Mouse (Mus musculus): ENCODE measurements around the gene Pitpnm1. TPM values are rescaled to one million over a fixed set of nuclear protein-coding genes. Genes with fewer than 3 reads are reported as not detected.

The Pitpnm1 gene
- polyA plus RNA-seq (2015; fragmentation: Nextera tagmentation; extraction: Ambion mirVana), result 10.2 and 13.2 TPM in 2 replicates

GRCm38 (mm10) chr19:4099837-4100717 is at the start of gene Pitpnm1:
Pitpnm1 (plus strand) TSS chr19:4099998.

GRCm38 (mm10) chr19:4059069-4059740 is 40.6 kb upstream of the Pitpnm1 start, which contains the start of gene Gstp3:
Gstp3 (minus strand) TSS chr19:4059569.

GRCm38 (mm10) chr19:4081394-4081793 is 18.4 kb upstream of the Pitpnm1 start, which contains the start of gene Cabp2:
Cabp2 (plus strand) TSS chr19:4081578.

DNA sequence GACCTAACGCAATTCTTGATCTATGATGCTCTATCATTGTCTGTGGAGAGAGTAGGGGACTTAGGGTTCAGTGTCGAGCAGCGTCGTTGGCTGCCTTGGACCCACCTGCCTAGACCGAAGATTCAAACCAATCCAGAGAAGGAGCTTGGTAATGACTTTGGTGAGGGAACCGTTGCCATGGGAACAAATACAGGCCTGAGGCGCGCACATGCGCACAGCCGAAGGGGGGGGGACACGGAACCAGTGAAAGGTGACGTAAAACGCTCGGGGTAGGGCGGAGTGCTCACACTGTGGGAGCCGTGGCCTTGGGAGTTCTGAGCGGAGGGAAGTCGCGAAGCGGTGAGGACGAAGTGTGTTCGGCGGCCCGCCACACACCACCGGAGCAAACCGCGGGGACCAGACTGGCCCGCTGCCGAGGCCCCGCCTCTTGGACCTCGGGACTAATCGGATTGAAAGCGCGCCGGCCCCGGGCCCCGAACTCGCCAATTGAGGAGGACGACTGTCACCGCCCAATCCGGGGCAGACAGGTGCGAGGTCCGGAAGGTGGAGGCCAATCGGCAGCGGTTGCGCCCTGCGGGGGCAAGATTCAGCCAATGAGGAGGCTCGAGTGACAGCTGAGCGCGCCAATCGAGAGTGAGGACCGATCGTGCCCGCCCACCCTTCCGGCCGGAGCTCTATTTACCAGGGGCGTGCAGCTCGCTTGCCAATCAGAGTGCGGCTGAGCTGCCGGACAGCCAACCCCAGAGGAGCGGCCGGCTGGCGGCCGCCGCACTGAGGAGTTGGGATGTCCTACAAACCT is 3.0 kb upstream of the Pitpnm1 start, which contains the start of gene Cdk2ap2:
Cdk2ap2 (plus strand) TSS at position 541 of the 799 bp plus-strand sequence.

DNA sequence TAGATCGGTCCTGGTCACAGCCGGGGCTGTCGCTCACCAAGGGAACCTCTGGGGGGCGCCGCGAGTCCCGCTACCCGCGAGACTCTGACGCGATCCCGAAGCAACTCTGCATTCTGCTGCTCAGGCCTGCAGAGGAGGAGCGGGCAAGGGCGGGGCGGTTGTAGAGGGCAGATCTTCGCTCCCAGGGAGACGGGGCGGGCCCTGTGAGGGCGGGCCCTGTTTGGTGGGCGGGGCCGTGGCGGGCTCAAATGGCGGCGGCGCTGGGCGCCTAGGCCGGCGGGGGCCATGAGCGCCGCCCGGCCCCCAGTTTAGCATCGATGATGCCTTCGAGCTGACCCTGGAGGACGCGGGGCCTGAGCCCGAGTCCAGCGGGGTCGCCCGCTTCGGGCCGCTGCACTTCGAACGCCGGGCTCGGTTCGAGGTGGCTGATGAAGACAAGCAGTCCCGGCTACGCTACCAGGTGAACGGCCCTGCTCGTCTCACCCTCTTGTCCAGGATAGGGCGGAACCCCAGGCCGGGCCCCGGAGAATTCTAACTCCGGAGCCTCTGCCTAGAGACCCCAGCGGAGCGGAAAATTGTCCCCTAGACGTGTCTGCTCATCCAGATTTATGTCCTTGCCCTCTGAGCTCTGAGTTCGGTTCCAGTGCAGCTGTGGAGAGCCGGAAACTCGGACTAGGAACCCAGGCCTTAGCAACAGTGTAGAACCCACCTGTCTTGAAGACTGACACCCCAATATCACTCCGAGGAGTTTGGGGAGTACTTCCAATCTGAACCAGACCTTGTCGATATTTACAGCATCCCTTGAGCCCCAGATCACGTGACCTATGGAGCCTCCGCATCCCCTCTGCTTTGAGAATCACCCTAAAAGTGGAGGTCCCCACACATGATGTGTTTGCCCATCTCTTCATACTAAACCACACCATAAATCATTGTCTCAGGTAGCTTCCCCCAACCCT is 26.2 kb downstream of the Pitpnm1 start, which contains the start of gene Aip:
Aip (minus strand) TSS at position 118 of the 956 bp plus-strand sequence.

DNA sequence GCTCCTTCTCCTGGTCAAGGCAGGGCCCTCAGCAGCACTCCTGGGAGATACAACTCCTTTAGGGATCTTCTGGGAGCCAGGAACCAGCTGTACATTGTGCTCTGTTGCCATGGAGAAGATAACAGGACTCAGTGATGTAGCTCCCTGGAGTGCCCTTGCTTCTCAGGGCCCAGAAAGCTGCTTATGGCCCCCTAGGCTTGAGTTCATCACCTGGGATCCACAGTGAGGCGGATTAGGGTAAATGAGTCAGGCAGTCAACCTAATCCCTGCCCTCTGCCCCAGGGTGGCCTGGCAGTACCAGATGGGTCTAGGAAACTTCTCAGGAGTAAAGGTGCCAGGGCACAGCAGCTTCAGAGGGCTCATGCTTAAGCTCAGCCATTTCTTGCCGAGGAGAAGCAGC is 39.6 kb downstream of the Pitpnm1 start, which contains the start of gene Gpr152:
Gpr152 (plus strand) TSS at position 342 of the 400 bp plus-strand sequence.

GRCm38 (mm10) chr19:4143759-4144268 is 44.0 kb downstream of the Pitpnm1 start, which contains the start of gene Cabp4:
Cabp4 (minus strand) TSS chr19:4144033.

GRCm38 (mm10) chr19:4148491-4148806 is 48.7 kb downstream of the Pitpnm1 start, which contains the start of gene Coro1b:
Coro1b (plus strand) TSS chr19:4148619.

GRCm38 (mm10) chr19:4153232-4153654 is 53.4 kb downstream of the Pitpnm1 start, which contains the start of gene Ptprcap:
Ptprcap (plus strand) TSS chr19:4153604.

DNA sequence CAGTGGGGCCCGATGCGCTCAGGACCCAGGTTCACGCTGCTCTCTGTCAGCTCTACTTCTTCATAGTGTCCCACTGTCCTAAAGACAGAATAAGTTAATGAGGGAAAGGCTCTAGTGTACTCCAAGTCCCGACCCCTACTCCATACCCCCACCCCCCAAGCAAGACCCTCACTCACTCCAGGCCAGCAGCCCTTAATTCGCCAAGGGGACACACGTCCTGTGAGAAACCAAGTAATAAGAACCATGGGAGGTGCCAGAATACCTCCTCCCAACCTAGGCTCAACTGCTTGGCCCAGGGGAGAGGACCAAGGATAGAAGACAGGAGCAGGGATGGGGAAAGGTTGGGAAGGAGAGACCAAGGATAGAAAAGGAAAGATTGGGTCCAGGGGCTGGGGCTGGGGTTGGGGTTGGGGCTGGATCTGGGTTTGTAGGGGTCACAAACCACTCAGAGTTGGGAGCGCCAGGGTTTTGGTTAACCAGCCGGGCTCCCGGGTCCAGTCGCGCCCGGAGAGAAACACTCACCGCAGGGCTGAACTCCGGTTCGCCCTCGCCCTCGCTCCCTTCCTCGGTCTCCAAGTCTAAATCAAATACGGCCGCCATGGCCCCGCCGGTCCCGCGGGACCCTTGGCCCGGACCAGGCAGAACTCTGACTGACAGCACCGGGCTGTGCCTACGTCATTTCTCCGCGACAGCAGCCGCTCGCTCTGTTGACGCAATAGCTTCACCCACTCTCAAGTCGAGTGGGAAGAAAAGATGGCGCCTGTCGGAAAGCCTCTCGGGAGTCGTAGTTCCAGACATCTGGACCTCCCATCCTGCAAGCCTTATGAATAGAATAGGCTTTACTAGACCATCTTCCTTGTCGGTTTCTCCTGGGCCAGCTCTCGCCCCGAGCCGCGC is 63.1 kb downstream of the Pitpnm1 start, which contains the start of gene Rps6kb2:
Rps6kb2 (minus strand) TSS at position 709 of the 897 bp plus-strand sequence.

Other genes starting within 250 kb of the Pitpnm1 start
- 21.8 and 25.8 TPM in 2 replicates for gene Chka, start 248.2 kb upstream of the Pitpnm1 start, polyA plus RNA-seq (2015; fragmentation: Nextera tagmentation; extraction: Ambion mirVana)
- 18.2 and 23.2 TPM in 2 replicates for gene Tcirg1, start 192.9 kb upstream of the Pitpnm1 start, polyA plus RNA-seq (2015; fragmentation: Nextera tagmentation; extraction: Ambion mirVana)
- 279 and 309 TPM in 2 replicates for gene Ndufs8, start 187.2 kb upstream of the Pitpnm1 start, polyA plus RNA-seq (2015; fragmentation: Nextera tagmentation; extraction: Ambion mirVana)
- 3.3 and 8.6 TPM in 2 replicates for gene Aldh3b1, start 170.2 kb upstream of the Pitpnm1 start, polyA plus RNA-seq (2015; fragmentation: Nextera tagmentation; extraction: Ambion mirVana)
- 21.7 and 32.0 TPM in 2 replicates for gene Unc93b1, start 164.8 kb upstream of the Pitpnm1 start, polyA plus RNA-seq (2015; fragmentation: Nextera tagmentation; extraction: Ambion mirVana)
- gene Aldh3b3, start 141.4 kb upstream of the Pitpnm1 start, polyA plus RNA-seq (2015; fragmentation: Nextera tagmentation; extraction: Ambion mirVana), result 0.29 and 0.30 TPM in 2 replicates
- 122 and 144 TPM in 2 replicates for gene Aldh3b2, start 127.7 kb upstream of the Pitpnm1 start, polyA plus RNA-seq (2015; fragmentation: Nextera tagmentation; extraction: Ambion mirVana)
- gene Acy3, start 113.4 kb upstream of the Pitpnm1 start, polyA plus RNA-seq (2015; fragmentation: Nextera tagmentation; extraction: Ambion mirVana), result 6.1 and 7.0 TPM in 2 replicates
- 0.11 TPM in 1 of 2 replicates, not detected in the other for gene Tbx10, start 107.2 kb upstream of the Pitpnm1 start, polyA plus RNA-seq (2015; fragmentation: Nextera tagmentation; extraction: Ambion mirVana)
- gene Nudt8, start 99.4 kb upstream of the Pitpnm1 start, polyA plus RNA-seq (2015; fragmentation: Nextera tagmentation; extraction: Ambion mirVana), result 29.1 and 36.0 TPM in 2 replicates
- gene Gm49405, start 99.4 kb upstream of the Pitpnm1 start, polyA plus RNA-seq (2015; fragmentation: Nextera tagmentation; extraction: Ambion mirVana), result 0.82 and 1.3 TPM in 2 replicates
- gene Doc2g, start 96.7 kb upstream of the Pitpnm1 start, polyA plus RNA-seq (2015; fragmentation: Nextera tagmentation; extraction: Ambion mirVana), result 1.5 and 2.1 TPM in 2 replicates
- gene Ndufv1, start 87.2 kb upstream of the Pitpnm1 start, polyA plus RNA-seq (2015; fragmentation: Nextera tagmentation; extraction: Ambion mirVana), result 170 and 175 TPM in 2 replicates
- 432 and 441 TPM in 2 replicates for gene Gstp1, start 62.0 kb upstream of the Pitpnm1 start, polyA plus RNA-seq (2015; fragmentation: Nextera tagmentation; extraction: Ambion mirVana)
- gene Gstp2, start 54.0 kb upstream of the Pitpnm1 start, polyA plus RNA-seq (2015; fragmentation: Nextera tagmentation; extraction: Ambion mirVana), result 21.6 and 25.1 TPM in 2 replicates
- 0.33 and 0.52 TPM in 2 replicates for gene Gstp3, start 40.4 kb upstream of the Pitpnm1 start, polyA plus RNA-seq (2015; fragmentation: Nextera tagmentation; extraction: Ambion mirVana)
- not detected in 2 replicates for gene Cabp2, start 18.4 kb upstream of the Pitpnm1 start, polyA plus RNA-seq (2015; fragmentation: Nextera tagmentation; extraction: Ambion mirVana)
- gene Cdk2ap2, start 2.8 kb upstream of the Pitpnm1 start, polyA plus RNA-seq (2015; fragmentation: Nextera tagmentation; extraction: Ambion mirVana), result 75.9 and 93.8 TPM in 2 replicates
- 76.9 and 77.9 TPM in 2 replicates for gene Aip, start 25.9 kb downstream of the Pitpnm1 start, polyA plus RNA-seq (2015; fragmentation: Nextera tagmentation; extraction: Ambion mirVana)
- gene Gpr152, start 39.8 kb downstream of the Pitpnm1 start, polyA plus RNA-seq (2015; fragmentation: Nextera tagmentation; extraction: Ambion mirVana), result not detected in 2 replicates
- 0.28 and 0.41 TPM in 2 replicates for gene Cabp4, start 44.0 kb downstream of the Pitpnm1 start, polyA plus RNA-seq (2015; fragmentation: Nextera tagmentation; extraction: Ambion mirVana)
- gene Coro1b, start 48.6 kb downstream of the Pitpnm1 start, polyA plus RNA-seq (2015; fragmentation: Nextera tagmentation; extraction: Ambion mirVana), result 130 and 133 TPM in 2 replicates
- gene Ptprcap, start 53.6 kb downstream of the Pitpnm1 start, polyA plus RNA-seq (2015; fragmentation: Nextera tagmentation; extraction: Ambion mirVana), result 0.54 and 0.65 TPM in 2 replicates
- gene Rps6kb2, start 63.4 kb downstream of the Pitpnm1 start, polyA plus RNA-seq (2015; fragmentation: Nextera tagmentation; extraction: Ambion mirVana), result 28.6 and 31.4 TPM in 2 replicates
- 5.8 and 7.8 TPM in 2 replicates for gene Carns1, start 75.5 kb downstream of the Pitpnm1 start, polyA plus RNA-seq (2015; fragmentation: Nextera tagmentation; extraction: Ambion mirVana)
- gene Tbc1d10c, start 91.3 kb downstream of the Pitpnm1 start, polyA plus RNA-seq (2015; fragmentation: Nextera tagmentation; extraction: Ambion mirVana), result 1.3 and 1.5 TPM in 2 replicates
- 476 and 486 TPM in 2 replicates for gene Ppp1ca, start 92.1 kb downstream of the Pitpnm1 start, polyA plus RNA-seq (2015; fragmentation: Nextera tagmentation; extraction: Ambion mirVana)
- gene Rad9a, start 101.7 kb downstream of the Pitpnm1 start, polyA plus RNA-seq (2015; fragmentation: Nextera tagmentation; extraction: Ambion mirVana), result 12.6 and 15.8 TPM in 2 replicates
- gene Clcf1, start 114.2 kb downstream of the Pitpnm1 start, polyA plus RNA-seq (2015; fragmentation: Nextera tagmentation; extraction: Ambion mirVana), result 1.8 TPM in 2 replicates
- not detected in 2 replicates for gene AC109138.7, start 114.4 kb downstream of the Pitpnm1 start, polyA plus RNA-seq (2015; fragmentation: Nextera tagmentation; extraction: Ambion mirVana)
- gene Pold4, start 131.9 kb downstream of the Pitpnm1 start, polyA plus RNA-seq (2015; fragmentation: Nextera tagmentation; extraction: Ambion mirVana), result 44.5 and 63.8 TPM in 2 replicates
- 19.2 and 19.3 TPM in 2 replicates for gene Ssh3, start 169.2 kb downstream of the Pitpnm1 start, polyA plus RNA-seq (2015; fragmentation: Nextera tagmentation; extraction: Ambion mirVana)
- gene Ankrd13d, start 183.1 kb downstream of the Pitpnm1 start, polyA plus RNA-seq (2015; fragmentation: Nextera tagmentation; extraction: Ambion mirVana), result 7.9 and 8.3 TPM in 2 replicates
- gene Grk2, start 206.2 kb downstream of the Pitpnm1 start, polyA plus RNA-seq (2015; fragmentation: Nextera tagmentation; extraction: Ambion mirVana), result 12.7 and 15.0 TPM in 2 replicates

All from urinary bladder, postnatal 0 days (tissue).